In genomic region chr7:70350781-70351551, GRCm38 (mm10) we compare ENCODE assay signal across 8 mouse cellular contexts. TPM values are rescaled to one million over a fixed set of nuclear protein-coding genes. Genes with fewer than 3 reads are reported as not detected.
DNase-seq lines count a peak whose midpoint lies in the region; ATAC-seq and TF ChIP-seq lines count a peak whose summit lies in the region.

No protein-coding gene starts in this region.

- H3K27me3 ChIP-seq in embryonic facial prominence, embryonic 12.5 days: peaks cover 16% of the 10 kb centered on the region
- H3K27me3 ChIP-seq in hindbrain, embryonic 11.5 days (ENCODE audit: control insufficient read depth, insufficient read depth, low read length): no peaks in the 10 kb centered on the region
- H3K27me3 ChIP-seq in limb, embryonic 14.5 days (ENCODE audit: control insufficient read depth, insufficient read depth, low read length): peaks cover 22% of the 10 kb centered on the region
- H3K27me3 ChIP-seq in midbrain, embryonic 16.5 days (ENCODE audit: control insufficient read depth, insufficient read depth, low read depth, low read length): peaks cover 35% of the 10 kb centered on the region

- H3K4me2 ChIP-seq in embryonic facial prominence, embryonic 12.5 days (replicated peaks): peak overlapping the region; percentile 82
- H3K4me2 ChIP-seq in hindbrain, embryonic 11.5 days (replicated peaks; ENCODE audit: low read depth, low read length): peak overlapping the region; percentile 85
- H3K4me2 ChIP-seq in limb, embryonic 14.5 days (replicated peaks; ENCODE audit: low read depth, low read length, severe bottlenecking): peak overlapping the region; percentile 68
- H3K4me2 ChIP-seq in midbrain, embryonic 16.5 days (ENCODE audit: low read length): peak overlapping the region; percentile 76

- WGBS in embryonic facial prominence, embryonic 12.5 days: under 1% methylated on average over 42 of the region's 55 CpGs
- under 1% methylated on average over 27 of the region's 55 CpGs for WGBS in hindbrain, embryonic 11.5 days
- WGBS in limb, embryonic 14.5 days: 1% methylated on average over 35 of the region's 55 CpGs
- under 1% methylated on average over 44 of the region's 55 CpGs for WGBS in midbrain, embryonic 16.5 days

- peak; percentile 62 for DNase-seq in left cerebral cortex, postnatal 4 days
- DNase-seq in left cerebral cortex, adult 11 months (ENCODE audit: low spot score): no peak
- DNase-seq in hindbrain, embryonic 11.5 days (ENCODE audit: low spot score): peak; percentile 78
- peak; percentile 82 for DNase-seq in limb, embryonic 14.5 days (ENCODE audit: low spot score)
- no peak for DNase-seq in thymus, postnatal 25 days

- peak; percentile 70; the same call in 1 of the 2 replicates for ATAC-seq in embryonic facial prominence, embryonic 12.5 days (ENCODE audit: insufficient number of reproducible peaks, insufficient read depth, low FRiP score, low TSS enrichment)
- peak; percentile 71 for ATAC-seq in hindbrain, embryonic 11.5 days (ENCODE audit: low FRiP score)
- peak; percentile 82 for ATAC-seq in limb, embryonic 14.5 days (ENCODE audit: low FRiP score, low read depth)
- ATAC-seq in midbrain, embryonic 16.5 days: peak; percentile 77
- no peak for ATAC-seq in erythroid progenitor cell, adult 5-6 weeks (replicated peaks; ENCODE audit: low FRiP score, poor library complexity, severe bottlenecking)

- intact Hi-C loops in left cerebral cortex, postnatal 4 days (cut with DNase I): no loop called here

- peak overlapping the region; percentile 68 for H3K4me3 ChIP-seq in embryonic facial prominence, embryonic 12.5 days
- H3K4me3 ChIP-seq in hindbrain, embryonic 11.5 days (ENCODE audit: low read depth, low read length): peak overlapping the region; percentile 59
- H3K4me3 ChIP-seq in limb, embryonic 14.5 days (replicated peaks; ENCODE audit: low read length): peak overlapping the region; percentile 58
- H3K4me3 ChIP-seq in midbrain, embryonic 16.5 days (ENCODE audit: low read depth, low read length): peak overlapping the region; percentile 54

- H3K9me3 ChIP-seq in embryonic facial prominence, embryonic 12.5 days: no peaks in the 10 kb centered on the region
- no peaks in the 10 kb centered on the region for H3K9me3 ChIP-seq in hindbrain, embryonic 11.5 days (ENCODE audit: control insufficient read depth, low read length)
- H3K9me3 ChIP-seq in limb, embryonic 14.5 days (ENCODE audit: control insufficient read depth, low read length): no peaks in the 10 kb centered on the region
- no peaks in the 10 kb centered on the region for H3K9me3 ChIP-seq in midbrain, embryonic 16.5 days (replicated peaks; ENCODE audit: control insufficient read depth, low read length, poor library complexity, severe bottlenecking)

- peaks cover 47% of the 10 kb centered on the region for H3K4me1 ChIP-seq in embryonic facial prominence, embryonic 12.5 days
- peaks cover 23% of the 10 kb centered on the region for H3K4me1 ChIP-seq in hindbrain, embryonic 11.5 days (replicated peaks; ENCODE audit: control insufficient read depth, insufficient read depth, low read length)
- H3K4me1 ChIP-seq in limb, embryonic 14.5 days (ENCODE audit: control insufficient read depth, insufficient read depth, low read length): peaks cover 37% of the 10 kb centered on the region
- H3K4me1 ChIP-seq in midbrain, embryonic 16.5 days (ENCODE audit: control insufficient read depth, insufficient read depth, low read length): peaks cover 11% of the 10 kb centered on the region

- 0 out of 2 replicates have a peak, but pooled peaks have one; percentile 70 for TF ChIP-seq POLR2A in limb, embryonic 14.5 days (IDR thresholded peaks at IDR 0.05; ENCODE audit: borderline replicate concordance, extremely low read depth, insufficient read depth, insufficient read length)

- 0 out of 2 replicates have a peak, but pooled peaks cover 3% of the 10 kb centered on the region for H3K36me3 ChIP-seq in embryonic facial prominence, embryonic 12.5 days
- H3K36me3 ChIP-seq in hindbrain, embryonic 11.5 days (ENCODE audit: control insufficient read depth, insufficient read depth, low read length): no peaks in the 10 kb centered on the region
- H3K36me3 ChIP-seq in limb, embryonic 14.5 days (ENCODE audit: control insufficient read depth, insufficient read depth, low read length): peaks cover 18% of the 10 kb centered on the region
- no peaks in the 10 kb centered on the region for H3K36me3 ChIP-seq in midbrain, embryonic 16.5 days (ENCODE audit: control insufficient read depth, insufficient read depth, low read length)

- peak overlapping the region; percentile 91 for H3K9ac ChIP-seq in embryonic facial prominence, embryonic 12.5 days
- peak overlapping the region; percentile 89 for H3K9ac ChIP-seq in hindbrain, embryonic 11.5 days (ENCODE audit: low read depth, low read length)
- H3K9ac ChIP-seq in limb, embryonic 14.5 days (ENCODE audit: low read depth, low read length, severe bottlenecking): peak overlapping the region; percentile 84
- H3K9ac ChIP-seq in midbrain, embryonic 16.5 days (ENCODE audit: low read depth, low read length): peak overlapping the region; percentile 64

- H3K27ac ChIP-seq in embryonic facial prominence, embryonic 12.5 days: peak overlapping the region; percentile 98
- H3K27ac ChIP-seq in hindbrain, embryonic 11.5 days (ENCODE audit: low read depth, low read length): peak overlapping the region; percentile 99
- H3K27ac ChIP-seq in limb, embryonic 14.5 days (replicated peaks; ENCODE audit: low read depth, low read length): peak overlapping the region; percentile 93
- peak overlapping the region; percentile 89 for H3K27ac ChIP-seq in midbrain, embryonic 16.5 days (ENCODE audit: low read length)

RNA-seq across cellular contexts. Expression of gene Nr2f2, which starts 15.6 kb away (rescaled TPM):
- total RNA-seq in left cerebral cortex, postnatal 4 days (2021): 10 to 100 TPM; 68.7 to 96.1 TPM
- 96.9 and 99.0 TPM in 2 replicates for polyA plus RNA-seq in embryonic facial prominence, embryonic 12.5 days (2016; fragmentation: Nextera tagmentation; extraction: Ambion mirVana)
- polyA plus RNA-seq in hindbrain, embryonic 11.5 days (2014; fragmentation: Nextera tagmentation; extraction: Ambion mirVana): 95.6 and 120 TPM in 2 replicates
- 80.2 and 134 TPM in 2 replicates for polyA plus RNA-seq in limb, embryonic 14.5 days (2012; rRNA removed)
- 54.7 and 60.8 TPM in 2 replicates for polyA plus RNA-seq in limb, embryonic 14.5 days (2014; fragmentation: Nextera tagmentation; extraction: Ambion mirVana)
- polyA plus RNA-seq in midbrain, embryonic 16.5 days (2015; fragmentation: Nextera tagmentation; extraction: Ambion mirVana): 78.0 and 102 TPM in 2 replicates
- not detected in 2 replicates for total RNA-seq in erythroid progenitor cell, adult 5-6 weeks (2015; ENCODE audit: low replicate concordance)
- total RNA-seq in erythroid progenitor cell, adult 5-6 weeks (2017; ENCODE audit: low replicate concordance): not detected in 2 replicates

Comparison
In these comparisons a context has a peak if more than half of its experiments do, and no peak if none do; other contexts are left out.
1. DNase-seq: peak in left cerebral cortex, postnatal 4 days (single experiment), hindbrain, embryonic 11.5 days (single experiment) and limb, embryonic 14.5 days (single experiment); none in left cerebral cortex, adult 11 months (single experiment) and thymus, postnatal 25 days (single experiment).
2. Peak in every context shown above with its lines, with median percentiles within 50 percentile points of each other: H3K27ac ChIP-seq, H3K4me2 ChIP-seq, H3K4me3 ChIP-seq and H3K9ac ChIP-seq.